Mouse (Mus musculus) right cerebral cortex, postnatal 10 days (tissue): Measurements from ENCODE around the gene Hbb-bt.
"Not testable (repeated sequence)": the region's sequence is repeated elsewhere in the genome, so short reads cannot be mapped to it uniquely, and the experiment has no call there.

Experiments used
- DNase-seq, 2 experiments: peaks; one replicate each; pipeline ENCODE4 v3.0.0; 2021; ENCODE audit warnings: low spot score in 2 of 2

Hbb-bt gene

DNA sequence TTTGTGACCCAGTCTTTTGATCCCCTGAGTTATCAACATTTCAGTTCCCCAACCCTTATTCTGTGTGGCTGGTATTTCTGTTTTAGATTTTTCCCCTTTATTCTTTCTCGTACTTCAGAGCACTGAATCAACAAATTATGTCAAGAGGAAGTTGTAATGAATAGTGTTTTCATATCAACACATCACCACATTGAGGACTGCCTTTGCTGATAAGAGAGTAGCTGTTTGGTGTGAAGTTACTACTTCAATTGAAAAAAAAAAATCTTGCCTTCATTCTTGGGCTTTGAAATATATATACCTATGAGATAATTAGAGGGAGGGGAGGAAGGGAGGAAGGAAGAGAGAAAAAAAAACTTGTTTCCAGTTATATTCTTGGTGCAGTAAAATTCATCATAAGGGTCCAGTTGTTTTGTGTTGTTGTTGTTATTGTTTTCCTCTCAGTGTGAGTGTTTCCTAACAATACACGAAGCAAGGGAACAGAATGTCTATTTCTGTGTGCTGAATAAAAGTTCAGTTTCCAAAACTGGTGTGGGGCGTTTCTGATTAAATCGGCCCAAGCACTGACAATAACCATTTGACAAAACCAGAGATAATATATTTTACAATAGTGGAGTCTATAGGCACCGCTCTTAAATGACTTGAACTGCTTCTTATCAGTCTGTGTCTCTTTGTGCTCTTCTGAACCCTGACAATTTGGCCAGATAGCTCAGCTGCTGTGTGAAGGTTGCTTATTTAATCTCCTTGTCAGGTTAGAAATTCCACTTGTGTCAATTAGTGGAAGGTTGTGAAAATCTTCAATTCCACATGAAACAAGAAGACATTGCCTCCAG is 4.6 kb downstream of the Hbb-bt start:
- DNase-seq, result no peak

DNA sequence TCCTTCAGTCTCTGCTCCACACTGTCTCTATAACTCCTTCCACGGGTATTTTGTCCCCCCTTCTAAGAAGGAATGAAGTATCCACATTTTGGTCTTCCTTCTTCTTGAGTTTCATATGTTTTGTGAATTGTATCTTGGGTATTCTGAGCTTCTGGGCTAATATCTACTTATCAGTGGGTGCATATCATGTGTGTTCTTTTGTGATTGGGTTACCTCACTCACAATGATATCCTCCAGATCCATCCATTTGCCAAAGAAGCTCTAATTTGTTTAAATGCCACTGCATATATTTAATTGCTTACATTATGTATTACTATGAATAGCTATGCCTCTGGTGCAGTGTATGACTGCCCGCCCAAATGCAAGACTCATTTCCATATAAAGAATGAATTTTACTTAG is 5.7 kb downstream of the Hbb-bt start:
- DNase-seq, result not testable (repeated sequence)

DNA sequence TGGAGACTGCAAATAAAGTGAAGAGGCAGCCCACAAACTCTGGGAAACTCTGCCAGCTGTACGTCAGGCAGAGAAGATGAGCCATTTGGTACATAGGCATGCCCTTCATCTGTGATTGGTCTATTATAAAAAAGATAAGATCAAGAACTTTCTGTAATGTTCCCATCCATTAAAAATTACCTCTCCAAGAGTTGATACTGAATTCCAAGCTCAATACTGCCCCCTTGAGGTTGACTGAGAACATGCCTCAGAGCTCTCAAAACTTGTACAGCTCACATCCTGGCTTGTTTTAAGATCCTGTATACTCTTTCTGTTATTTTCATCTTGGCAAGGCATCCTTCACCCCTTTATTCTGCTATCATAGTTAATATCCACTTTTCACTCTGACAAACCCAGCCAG is 6.9 kb downstream of the Hbb-bt start:
- DNase-seq, result peak; percentile 19 to 25

DNA sequence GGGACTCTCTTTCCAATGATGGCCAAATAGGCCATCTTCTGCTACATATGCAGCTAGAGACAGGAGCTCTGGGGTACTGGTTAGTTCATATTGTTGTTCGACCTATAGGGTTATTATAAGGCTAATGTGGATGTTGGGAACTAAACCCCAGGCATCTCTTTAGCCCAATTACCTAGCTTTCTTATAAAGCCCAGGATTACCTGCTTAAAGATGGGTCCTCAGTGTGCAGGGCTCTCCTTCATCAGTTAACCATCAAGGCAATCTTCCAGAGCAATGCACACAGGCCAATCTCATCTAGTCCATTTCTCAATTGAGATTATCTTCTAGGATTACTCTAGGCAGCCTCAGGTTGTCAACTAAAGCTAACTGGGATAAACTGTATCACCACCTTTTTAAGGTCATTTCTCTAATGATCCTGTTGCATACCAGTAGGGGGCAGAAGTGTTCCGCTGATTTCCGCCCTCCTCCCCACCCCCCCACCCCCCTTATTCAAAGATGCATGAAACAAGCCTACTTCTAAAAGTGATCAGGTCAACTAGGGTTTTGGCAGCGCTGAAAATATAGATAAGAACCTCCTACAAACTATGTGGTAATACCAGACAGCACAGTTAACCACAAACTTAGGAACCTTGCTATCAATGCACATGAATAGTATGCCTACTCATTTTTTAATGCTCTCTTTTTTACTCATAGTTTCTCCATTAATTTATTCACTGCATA is 21.0 kb downstream of the Hbb-bt start:
- no peak for DNase-seq

DNA sequence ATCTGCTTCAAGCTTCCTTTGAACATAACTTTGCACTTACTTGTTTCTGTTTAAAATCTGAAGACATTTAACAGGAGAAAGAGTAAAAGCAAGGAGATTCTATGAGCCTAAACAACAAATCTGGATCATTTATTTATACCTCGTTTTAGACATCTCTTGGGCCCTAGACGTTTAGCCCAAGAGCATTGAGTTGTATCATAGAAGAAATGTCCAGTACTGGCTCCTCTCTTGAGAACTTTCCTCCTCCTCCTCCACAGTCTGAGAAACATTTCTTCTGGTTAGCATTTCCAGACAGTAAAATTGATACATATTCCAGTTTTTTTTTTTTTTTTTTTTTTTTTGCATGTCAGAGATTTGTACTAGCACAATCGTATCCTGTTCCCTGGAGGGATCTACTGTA is 22.1 kb downstream of the Hbb-bt start, which contains the start of gene Olfr67:
TSS of gene Olfr67 (minus strand) at position 101 of the 400 bp plus-strand sequence.
- DNase-seq, result no peak

DNA sequence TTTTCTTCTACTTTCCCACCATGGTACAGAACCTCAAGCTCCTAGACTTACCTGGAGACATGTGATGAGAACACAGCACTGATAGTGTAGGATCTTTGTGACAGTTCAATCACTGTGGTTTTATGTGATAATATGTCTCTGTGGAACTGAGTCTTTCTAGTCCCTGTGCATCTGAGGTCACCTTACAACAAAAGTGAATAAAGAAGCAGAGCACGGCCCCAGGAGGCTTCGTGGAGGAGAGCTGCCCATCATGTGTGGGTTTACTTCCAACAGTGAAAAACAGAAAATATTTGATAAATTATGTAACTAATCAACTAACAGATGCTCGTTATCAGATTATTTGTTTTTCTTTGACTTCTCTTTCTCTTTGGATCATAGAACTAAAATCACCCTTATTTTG is 34.2 kb downstream of the Hbb-bt start, which contains the start of gene Olfr68:
TSS of gene Olfr68 (minus strand) at position 101 of the 400 bp plus-strand sequence.
- DNase-seq, result no peak

DNA sequence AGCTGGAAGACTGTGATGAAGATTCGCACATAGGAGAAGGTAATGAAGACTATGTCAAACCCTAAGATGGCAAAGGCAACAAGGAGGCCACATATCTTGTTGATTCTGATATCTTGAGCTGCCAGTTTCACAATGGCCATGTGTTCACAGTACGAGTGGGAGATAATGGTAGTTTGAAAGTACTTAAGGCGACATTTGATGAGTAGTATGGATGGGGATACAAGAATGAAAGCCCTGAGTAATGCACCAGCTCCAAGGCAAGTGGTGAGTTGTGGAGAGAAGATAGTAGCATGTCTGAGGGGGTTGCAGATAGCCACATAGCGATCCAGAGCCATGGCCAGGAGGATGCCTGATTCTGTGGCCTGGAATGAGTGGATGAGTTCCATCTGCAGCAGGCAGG is 36.1 kb downstream of the Hbb-bt start:
- not testable (repeated sequence) for DNase-seq

DNA sequence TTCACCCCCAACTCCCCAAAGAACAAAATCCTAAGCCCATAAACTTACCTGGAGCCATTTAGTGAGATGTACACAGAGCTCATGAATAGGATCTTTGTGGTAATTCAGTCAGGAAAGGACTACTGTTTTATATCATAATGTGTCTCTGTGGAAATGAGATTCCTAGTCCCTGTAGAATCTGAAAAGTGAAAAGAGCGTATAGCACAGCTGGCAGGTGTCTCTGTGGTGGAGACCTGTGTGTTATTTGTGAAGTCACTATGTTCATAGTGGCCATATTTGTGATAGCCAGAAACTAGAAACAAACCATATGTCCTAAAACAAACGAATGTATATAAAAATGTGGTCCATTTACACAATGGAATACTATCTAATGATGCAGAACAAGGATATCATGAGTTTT is 42.3 kb downstream of the Hbb-bt start, which contains the start of gene Olfr69:
TSS of gene Olfr69 (minus strand) at position 101 of the 400 bp plus-strand sequence.
- DNase-seq, result no peak

DNA sequence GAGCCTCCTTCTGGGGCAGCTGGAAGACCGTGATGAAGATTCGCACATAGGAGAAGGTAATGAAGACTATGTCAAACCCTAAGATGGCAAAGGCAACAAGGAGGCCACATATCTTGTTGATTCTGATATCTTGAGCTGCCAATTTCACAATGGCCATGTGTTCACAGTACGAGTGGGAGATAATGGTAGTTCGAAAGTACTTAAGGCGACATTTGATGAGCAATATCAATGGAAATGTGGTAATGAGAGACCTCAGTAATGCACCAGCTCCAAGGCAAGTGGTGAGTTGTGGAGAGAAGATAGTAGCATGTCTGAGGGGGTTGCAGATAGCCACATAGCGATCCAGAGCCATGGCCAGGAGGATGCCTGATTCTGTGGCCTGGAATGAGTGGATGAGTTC is 46.1 kb downstream of the Hbb-bt start:
- DNase-seq, result not testable (repeated sequence)
